Mouse (Mus musculus) CH12F3 (cell line): ENCODE data around the gene Scgb1c1.

ENCODE experiments used
- in situ Hi-C: fragments of 300-500 bp; cut with MboI; formaldehyde crosslinking; loops from 2 replicates; pipeline ENCODE4 v1.14.3; 2020; ENCODE audit warnings: low sequenced_read_pairs

Scgb1c1 gene

DNA sequence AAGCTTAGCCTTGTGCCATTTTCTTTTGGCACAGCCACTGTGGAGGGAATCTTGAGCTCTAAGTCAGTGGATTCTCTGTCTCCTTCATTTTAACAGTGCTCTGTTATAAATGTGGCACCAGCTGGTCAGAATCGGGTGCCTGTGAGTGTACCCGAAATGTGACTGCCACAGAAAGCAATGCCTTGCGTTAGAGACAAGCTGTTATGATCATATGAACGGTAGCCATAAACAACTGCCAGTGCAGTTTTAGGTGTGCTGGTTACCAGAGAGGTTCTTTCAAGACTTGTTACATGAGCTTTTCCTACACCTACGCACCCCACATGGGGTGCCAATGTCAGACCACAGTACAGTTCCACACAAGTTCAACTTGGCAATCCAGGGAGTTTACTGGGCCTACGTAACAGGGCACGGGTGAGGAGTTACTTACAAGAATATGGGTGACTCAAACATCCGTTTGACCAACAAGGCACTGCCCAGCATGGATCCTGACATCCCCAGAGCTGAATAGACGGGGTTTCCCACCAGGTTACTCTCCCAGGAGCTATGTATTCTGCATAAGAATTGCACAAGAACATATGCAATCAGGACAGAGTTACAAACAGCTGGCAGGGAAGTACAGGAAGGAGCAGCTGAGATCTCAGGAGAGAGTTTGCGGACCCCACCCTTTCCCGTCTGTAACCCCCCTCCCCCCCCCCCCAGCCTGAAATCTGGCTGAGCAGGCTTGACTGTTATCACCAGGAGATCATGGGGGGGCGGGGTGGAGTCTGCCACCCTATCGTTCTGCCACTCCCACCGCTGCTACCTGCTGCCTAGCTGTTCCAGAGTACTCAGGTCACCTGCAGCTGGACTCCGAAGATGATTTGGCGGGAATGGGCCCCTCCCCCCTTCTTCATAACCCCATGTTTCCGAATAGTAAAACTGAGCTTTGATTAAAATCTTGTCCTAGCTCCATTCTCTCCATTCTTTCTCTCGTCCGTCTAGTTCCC, 4.3 kb upstream of the Scgb1c1 start:
- in situ Hi-C loops = loop anchor here (5.0 kb wide), 2 partner anchors 61 to 211 kb away; partner anchors contain the start of gene Cox8b

DNA sequence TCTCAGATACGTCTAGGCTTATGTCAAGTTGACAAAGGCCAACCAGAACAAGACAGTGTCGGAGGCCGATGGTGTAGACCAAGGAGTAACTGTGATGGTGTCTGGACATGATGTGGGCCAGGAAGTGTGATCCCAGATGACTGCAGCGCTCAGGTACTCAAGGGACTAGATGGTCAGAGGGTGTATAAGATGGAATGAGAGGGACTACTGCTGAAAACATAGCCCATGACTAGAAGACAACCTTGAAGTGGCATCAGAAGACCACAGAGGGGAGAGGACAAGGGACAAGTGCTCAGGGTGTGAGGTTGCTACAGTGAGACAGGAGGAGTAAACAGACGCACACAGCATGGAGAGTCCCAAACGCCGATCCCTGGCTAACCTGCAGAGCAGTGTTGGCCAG, 1.5 kb upstream of the Scgb1c1 start:
- in situ Hi-C loops = loop anchor here (5.0 kb wide), 2 partner anchors 58 to 208 kb away; partner anchors contain the start of gene Cox8b

DNA sequence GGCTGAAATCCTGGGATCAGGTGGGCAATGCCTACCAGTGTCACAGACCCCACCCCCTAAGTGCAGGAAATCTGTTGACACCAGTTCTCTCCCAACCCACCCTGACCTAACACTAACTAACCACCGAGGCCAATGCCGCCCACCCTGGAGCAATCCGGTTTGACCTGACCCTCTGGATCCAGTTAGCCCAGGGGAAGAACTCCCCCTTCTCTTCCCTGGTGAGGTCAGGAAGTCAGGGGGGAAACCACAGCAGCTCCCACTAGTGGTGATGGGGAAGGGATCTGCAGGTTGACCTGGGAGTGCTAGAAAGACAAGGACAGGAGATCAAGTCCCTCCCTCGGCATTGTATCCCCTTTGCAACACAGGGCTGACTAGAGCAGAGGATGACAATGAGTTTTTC, 336 bp downstream of the Scgb1c1 start:
- in situ Hi-C loops = no loop called here

- in situ Hi-C loops = no loop called here
These were observed 1.3 kb downstream of the Scgb1c1 start for GRCm38 (mm10) chr7:140846676-140847075.

- in situ Hi-C loops = no loop called here
These were observed 2.6 kb downstream of the Scgb1c1 start, which contains the start of gene Odf3 for GRCm38 (mm10) chr7:140847755-140848580. TSS of gene Odf3 (plus strand) at chr7:140847805.

DNA sequence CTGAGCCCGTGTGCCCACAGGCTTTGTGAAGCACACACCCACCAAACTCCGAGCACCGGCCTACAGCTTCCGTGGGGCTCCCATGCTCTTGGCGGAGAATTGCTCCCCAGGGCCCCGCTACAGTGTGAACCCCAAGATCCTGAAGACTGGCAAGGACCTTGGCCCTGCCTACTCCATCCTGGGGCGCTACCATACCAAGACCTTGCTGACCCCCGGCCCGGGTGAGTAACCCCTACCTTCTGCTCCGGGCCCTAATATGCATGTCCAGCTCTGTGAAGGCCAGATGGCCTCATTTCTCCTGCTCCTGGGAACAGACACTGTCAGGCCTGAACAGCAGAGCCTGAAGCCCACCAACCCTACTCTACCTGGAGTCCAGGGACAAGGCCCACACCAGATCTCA, 3.2 kb downstream of the Scgb1c1 start:
- in situ Hi-C loops = no loop called here

GRCm38 (mm10) chr7:140851916-140852315, 6.6 kb downstream of the Scgb1c1 start:
- in situ Hi-C loops = no loop called here

DNA sequence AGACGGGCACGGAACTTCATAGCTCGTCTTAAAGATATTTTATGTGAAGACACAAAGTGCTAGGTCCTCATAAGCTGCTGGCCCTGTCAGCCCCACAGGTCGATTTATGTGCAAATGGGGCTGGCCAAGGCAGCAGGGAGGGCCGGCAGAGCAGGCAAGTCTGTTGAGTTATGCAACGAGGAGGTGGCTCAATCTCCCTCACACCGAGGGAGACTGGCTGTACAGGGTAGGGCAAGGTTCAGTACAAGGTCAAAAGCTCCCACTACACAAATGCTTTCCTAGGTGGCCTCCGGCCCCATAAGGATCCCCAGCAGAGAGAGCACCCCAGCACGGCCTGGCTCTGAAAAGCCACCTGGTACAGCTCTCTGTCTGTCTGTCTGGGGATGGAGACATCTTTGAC, 8.0 kb downstream of the Scgb1c1 start:
- in situ Hi-C loops = no loop called here

DNA sequence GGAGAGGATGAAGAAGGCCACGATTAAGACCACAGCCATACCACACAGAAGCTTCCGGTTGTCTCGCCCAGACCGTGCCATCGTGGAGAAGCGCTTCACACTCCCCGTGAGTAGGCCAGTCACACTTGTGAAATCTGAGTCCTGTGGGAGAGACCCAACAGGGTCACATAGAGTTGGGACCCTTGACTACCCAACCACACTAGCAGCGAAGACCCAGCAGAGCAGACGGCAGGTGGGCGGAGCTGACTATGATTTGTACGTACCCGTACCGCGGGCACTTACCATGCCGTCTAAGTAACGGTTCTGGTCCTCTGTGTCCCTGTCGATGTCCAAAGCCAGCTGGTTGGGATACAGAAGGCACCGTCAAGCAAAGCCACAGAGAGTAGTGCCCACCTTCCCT, 9.1 kb downstream of the Scgb1c1 start:
- in situ Hi-C loops = no loop called here

GRCm38 (mm10) chr7:140855181-140855580, 9.8 kb downstream of the Scgb1c1 start:
- in situ Hi-C loops = no loop called here

GRCm38 (mm10) chr7:140855860-140856784, 10.8 kb downstream of the Scgb1c1 start, which contains the start of gene Gm45785:
TSS of gene Gm45785 (minus strand) at chr7:140856331.
- in situ Hi-C loops = no loop called here

- in situ Hi-C loops = no loop called here
These were observed 11.6 kb downstream of the Scgb1c1 start, which contains the start of gene Ric8a for GRCm38 (mm10) chr7:140856785-140857549. TSS of gene Ric8a (plus strand) at chr7:140856957.

- in situ Hi-C loops = no loop called here
These were observed 12.5 kb downstream of the Scgb1c1 start, which contains the start of gene Bet1l for GRCm38 (mm10) chr7:140857550-140858505. TSS of gene Bet1l (minus strand) at chr7:140857577.

GRCm38 (mm10) chr7:140858746-140859145, 13.4 kb downstream of the Scgb1c1 start:
- in situ Hi-C loops = no loop called here

DNA sequence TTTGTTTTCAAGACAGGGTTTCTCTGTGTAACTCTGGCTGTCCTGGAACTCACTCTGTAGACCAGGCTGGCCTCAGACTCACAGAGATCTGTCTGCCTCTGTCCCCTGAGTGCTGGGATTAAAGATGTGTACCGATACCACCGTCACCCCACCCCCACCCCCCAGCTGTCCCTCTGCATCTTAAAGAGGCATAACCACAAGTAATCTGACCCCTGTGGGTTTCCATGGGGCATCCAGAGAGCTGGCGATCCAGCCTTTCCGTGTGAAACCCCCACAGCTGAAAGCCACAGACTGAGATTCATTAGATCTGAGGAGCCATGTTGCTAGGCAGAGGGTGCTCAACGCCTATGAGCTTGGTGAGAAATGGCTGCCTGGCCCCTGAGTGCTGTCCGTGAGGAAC, 14.7 kb downstream of the Scgb1c1 start:
- in situ Hi-C loops = no loop called here

GRCm38 (mm10) chr7:140860728-140861127, 15.4 kb downstream of the Scgb1c1 start:
- in situ Hi-C loops = no loop called here

GRCm38 (mm10) chr7:140864761-140865160, 19.4 kb downstream of the Scgb1c1 start:
- in situ Hi-C loops = no loop called here

GRCm38 (mm10) chr7:140874224-140874623, 28.9 kb downstream of the Scgb1c1 start:
- in situ Hi-C loops = no loop called here
